Mouse (Mus musculus): ENCODE measurements around the gene Dppa4. TPM values are rescaled to one million over a fixed set of nuclear protein-coding genes. Genes with fewer than 3 reads are reported as not detected.

The Dppa4 gene
- polyA plus RNA-seq, 1 experiment from 2014 or later: not detected

GRCm38 (mm10) chr16:48326903-48327302 lies 43.4 kb downstream of the Dppa4 start:
- Histone ChIP-seq H3K9me3 (no peaks in the 10 kb centered on the region), H3K4me3 (no peak overlapping the region), H3K4me1 (no peaks in the 10 kb centered on the region), H3K27ac (replicated peaks) (no peak overlapping the region), H3K27me3 (replicated peaks) (no peaks in the 10 kb centered on the region), H3K9ac (no peak overlapping the region), H3K4me2 (no peak overlapping the region), H3K36me3 (no peaks in the 10 kb centered on the region)
- ATAC-seq (ENCODE audit: extremely low read depth, insufficient number of reproducible peaks, low FRiP score, low TSS enrichment): no peak
- WGBS: 50% methylated on average over 5 of the region's 5 CpGs

- Histone ChIP-seq H3K4me1 (no peaks in the 10 kb centered on the region), H3K27me3 (replicated peaks) (no peaks in the 10 kb centered on the region), H3K9ac (no peak overlapping the region), H3K4me3 (no peak overlapping the region), H3K36me3 (no peaks in the 10 kb centered on the region), H3K27ac (replicated peaks) (no peak overlapping the region), H3K9me3 (no peaks in the 10 kb centered on the region), H3K4me2 (no peak overlapping the region)
- 82% methylated on average over 2 of the region's 2 CpGs for WGBS
- ATAC-seq (ENCODE audit: extremely low read depth, insufficient number of reproducible peaks, low FRiP score, low TSS enrichment): no peak
Observed at GRCm38 (mm10) chr16:48328420-48328819, 44.9 kb downstream of the Dppa4 start.

GRCm38 (mm10) chr16:48331822-48332221 lies 48.3 kb downstream of the Dppa4 start:
- Histone ChIP-seq H3K9me3 (no peaks in the 10 kb centered on the region), H3K9ac (no peak overlapping the region), H3K4me2 (no peak overlapping the region), H3K4me3 (no peak overlapping the region), H3K27ac (replicated peaks) (no peak overlapping the region), H3K4me1 (no peaks in the 10 kb centered on the region), H3K36me3 (no peaks in the 10 kb centered on the region), H3K27me3 (replicated peaks) (no peaks in the 10 kb centered on the region)
- no peak for ATAC-seq (ENCODE audit: extremely low read depth, insufficient number of reproducible peaks, low FRiP score, low TSS enrichment)
- 88% methylated on average over 3 of the region's 3 CpGs for WGBS

GRCm38 (mm10) chr16:48335326-48335725 lies 51.8 kb downstream of the Dppa4 start:
- Histone ChIP-seq H3K4me1 (no peaks in the 10 kb centered on the region), H3K4me3 (no peak overlapping the region), H3K9me3 (no peaks in the 10 kb centered on the region), H3K36me3 (no peaks in the 10 kb centered on the region), H3K27me3 (replicated peaks) (no peaks in the 10 kb centered on the region), H3K4me2 (no peak overlapping the region), H3K27ac (replicated peaks) (no peak overlapping the region), H3K9ac (no peak overlapping the region)
- ATAC-seq (ENCODE audit: extremely low read depth, insufficient number of reproducible peaks, low FRiP score, low TSS enrichment): no peak
- WGBS: 81% methylated on average over 4 of the region's 4 CpGs

Other genes starting within 250 kb of the Dppa4 start
- gene Dppa2, start 20.2 kb downstream of the Dppa4 start, polyA plus RNA-seq (2015; fragmentation: Nextera tagmentation; extraction: Ambion mirVana): not detected in 2 replicates
- gene Gm5485, start 128.7 kb downstream of the Dppa4 start, polyA plus RNA-seq (2015; fragmentation: Nextera tagmentation; extraction: Ambion mirVana): not detected in 2 replicates
- 0.08 TPM in 1 of 2 replicates, not detected in the other for gene Morc1, start 147.5 kb downstream of the Dppa4 start, polyA plus RNA-seq (2015; fragmentation: Nextera tagmentation; extraction: Ambion mirVana)

All from heart, embryonic 13.5 days (tissue).